ENCODE assay signal across 23 mouse cellular contexts in genomic region chr6:61001003-61001790, GRCm38 (mm10).
DNase-seq lines count a peak whose midpoint lies in the region; ATAC-seq lines count a peak whose summit lies in the region.
"Had no signal": no experiment of that assay in that cellular context is flagged by ENCODE, and none has a peak within 500 bp of the region (broad histone marks: within the 10 kb centered on the region; RNA-seq: fewer than 3 reads in every experiment).

No protein-coding gene starts in this region.

- H3K36me3 ChIP-seq in megakaryocyte, embryonic 14.5 days (replicated peaks; ENCODE audit: low read length): no peaks in the 10 kb centered on the region
- no peaks in the 10 kb centered on the region for H3K36me3 ChIP-seq in liver, embryonic 12.5 days
- H3K36me3 ChIP-seq: embryonic facial prominence, embryonic 15.5 days; forebrain, embryonic 12.5 days; heart, embryonic 12.5 days; hindbrain, embryonic 10.5 days; hindbrain, embryonic 15.5 days had no signal

- no peak overlapping the region for H3K9ac ChIP-seq in liver, embryonic 12.5 days
- H3K9ac ChIP-seq: embryonic facial prominence, embryonic 15.5 days; forebrain, embryonic 12.5 days; forebrain, postnatal 0 days; heart, embryonic 12.5 days; hindbrain, embryonic 15.5 days had no signal

- 39% methylated on average over 6 of the region's 6 CpGs for WGBS in liver, embryonic 12.5 days (ENCODE audit: insufficient replicate concordance)

- no peak overlapping the region for H3K27ac ChIP-seq in liver, embryonic 12.5 days
- H3K27ac ChIP-seq: embryonic facial prominence, embryonic 15.5 days; forebrain, embryonic 12.5 days; gastrocnemius, adult 2 months; hindbrain, embryonic 10.5 days; hindbrain, embryonic 15.5 days had no signal

- peak; percentile 63 for DNase-seq in R1 (ENCODE audit: low read depth, low spot score)
- no peak for DNase-seq in left cerebral cortex, adult 9 months (ENCODE audit: low spot score in 2 of 2)
- DNase-seq: adrenal gland, adult 8-10 months; adrenal gland, postnatal 36 days; cerebellum, adult 2 months; cerebellum, postnatal 10 days; embryo, embryonic 11 days; forebrain, postnatal 0 days; gastrocnemius, adult 2 months; gastrocnemius, postnatal 25 days had no signal

- H3K27me3 ChIP-seq in megakaryocyte, embryonic 14.5 days (replicated peaks): no peaks in the 10 kb centered on the region
- no peaks in the 10 kb centered on the region for H3K27me3 ChIP-seq in liver, embryonic 12.5 days (replicated peaks)
- H3K27me3 ChIP-seq: embryonic facial prominence, embryonic 15.5 days; forebrain, embryonic 12.5 days; heart, embryonic 12.5 days; hindbrain, embryonic 15.5 days had no signal

- H3K9me3 ChIP-seq in megakaryocyte, embryonic 14.5 days: no peaks in the 10 kb centered on the region
- no peaks in the 10 kb centered on the region for H3K9me3 ChIP-seq in liver, embryonic 12.5 days (replicated peaks)
- H3K9me3 ChIP-seq: embryonic facial prominence, embryonic 15.5 days; hindbrain, embryonic 15.5 days had no signal

- peaks cover 22% of the 10 kb centered on the region for H3K4me1 ChIP-seq in megakaryocyte, embryonic 14.5 days
- no peaks in the 10 kb centered on the region for H3K4me1 ChIP-seq in liver, embryonic 12.5 days
- H3K4me1 ChIP-seq: embryonic facial prominence, embryonic 15.5 days; forebrain, embryonic 12.5 days; heart, embryonic 12.5 days; hindbrain, embryonic 10.5 days had no signal

- H3K4me2 ChIP-seq in liver, embryonic 12.5 days: no peak overlapping the region
- H3K4me2 ChIP-seq: embryonic facial prominence, embryonic 15.5 days; forebrain, embryonic 12.5 days; heart, embryonic 12.5 days; hindbrain, embryonic 15.5 days had no signal

- peak overlapping the region; percentile 33 for H3K4me3 ChIP-seq in megakaryocyte, embryonic 14.5 days (replicated peaks)
- no peak overlapping the region for H3K4me3 ChIP-seq in liver, embryonic 12.5 days
- H3K4me3 ChIP-seq: embryonic facial prominence, embryonic 15.5 days; erythroblast, embryonic 14.5 days; forebrain, embryonic 12.5 days; gastrocnemius, adult 2 months; heart, embryonic 12.5 days; hindbrain, embryonic 10.5 days; hindbrain, embryonic 15.5 days had no signal

- no peak for ATAC-seq in megakaryocyte, adult 5-6 weeks (ENCODE audit: poor library complexity, severe bottlenecking)
- ATAC-seq in liver, embryonic 12.5 days: peak; percentile 59; the same call in 1 of the 2 replicates
- peak; percentile 99 for ATAC-seq in megakaryocyte-erythroid progenitor cell, adult 5-6 weeks (replicated peaks; ENCODE audit: low FRiP score, low TSS enrichment, poor library complexity, severe bottlenecking)
- no peak for ATAC-seq in monocyte, adult 5-6 weeks (replicated peaks; ENCODE audit: insufficient number of reproducible peaks, low FRiP score, low TSS enrichment, poor library complexity, severe bottlenecking)
- no peak for ATAC-seq in inflammation-experienced regulatory T-cells, adult 6 months
- ATAC-seq: forebrain, postnatal 0 days; Patski had no signal

Comparison
In these comparisons a context has a peak if more than half of its experiments do, and no peak if none do; other contexts are left out.
1. ATAC-seq: peak in liver, embryonic 12.5 days (single experiment) and megakaryocyte-erythroid progenitor cell, adult 5-6 weeks (single experiment); none in megakaryocyte, adult 5-6 weeks (single experiment), monocyte, adult 5-6 weeks (single experiment) and inflammation-experienced regulatory T-cells, adult 6 months (single experiment).